Mouse (Mus musculus) duodenum, adult 2 months (tissue): ENCODE measurements around the gene Psmd12. TPM values are rescaled to one million over a fixed set of nuclear protein-coding genes. Genes with fewer than 3 reads are reported as not detected.

Experiments used
- polyA plus RNA-seq: library from polyadenylated mRNA; depleted of rRNA; stranded (reverse); fragments of >200 nt; gene quantifications from 2 replicates; pipeline ENCODE4 v1.2.3, GENCODE M21; 2012; ENCODE audit warnings: low replicate concordance; rRNA removed

The Psmd12 gene
- polyA plus RNA-seq = 1.5 and 2.1 TPM in 2 replicates

GRCm38 (mm10) chr11:107479053-107479861, at the start of gene Psmd12:
Psmd12 (plus strand) TSS chr11:107479484.

GRCm38 (mm10) chr11:107470521-107471041, 8.7 kb upstream of the Psmd12 start, which contains the start of gene Pitpnc1:
Pitpnc1 (minus strand) TSS chr11:107470699.

GRCm38 (mm10) chr11:107547351-107548203, 68.3 kb downstream of the Psmd12 start, which contains the start of gene Helz:
Helz (plus strand) TSS chr11:107547930.

Other genes starting within 250 kb of the Psmd12 start
- gene Pitpnc1, start 8.8 kb upstream of the Psmd12 start, polyA plus RNA-seq = 0.94 and 1.2 TPM in 2 replicates
- 15.6 and 19.8 TPM in 2 replicates for gene Helz, start 68.4 kb downstream of the Psmd12 start, polyA plus RNA-seq
- not detected in 2 replicates for gene Cacng1, start 237.0 kb downstream of the Psmd12 start, polyA plus RNA-seq